Mouse (Mus musculus): ENCODE measurements at regions not wholly inside any gene's neighbourhood (a gene's known extent, or its start where the extent isn't known, plus 50 kb on each side); places are given as distances from the start of the nearest gene placed in this dataset.

GRCm38 (mm10) chr2:74414721-74415120, 164.5 kb downstream of the Lnpk start:
- no peaks in the 10 kb centered on the region for H3K27me3 ChIP-seq (replicated peaks)
- no peak overlapping the region for H3K9ac ChIP-seq
- 85% methylated on average over 13 of the region's 13 CpGs for WGBS
- H3K9me3 ChIP-seq (replicated peaks): no peaks in the 10 kb centered on the region; the same call in 1 of the 2 replicates
- no peak overlapping the region for H3K4me3 ChIP-seq
- no peak overlapping the region for H3K27ac ChIP-seq (ENCODE audit: poor library complexity, severe bottlenecking)
- H3K4me1 ChIP-seq (replicated peaks): peaks cover 5% of the 10 kb centered on the region
- H3K36me3 ChIP-seq: no peaks in the 10 kb centered on the region
- no peak overlapping the region for H3K4me2 ChIP-seq
- no peak for ATAC-seq (ENCODE audit: insufficient number of reproducible peaks, low FRiP score)

- WGBS: 72% methylated on average over 4 of the region's 4 CpGs
- Histone ChIP-seq H3K4me1 (replicated peaks) (peaks cover 5% of the 10 kb centered on the region), H3K4me2 (no peak overlapping the region), H3K27me3 (replicated peaks) (no peaks in the 10 kb centered on the region), H3K9ac (no peak overlapping the region), H3K27ac (ENCODE audit: poor library complexity, severe bottlenecking) (no peak overlapping the region), H3K9me3 (replicated peaks) (no peaks in the 10 kb centered on the region; the same call in 1 of the 2 replicates), H3K4me3 (no peak overlapping the region), H3K36me3 (no peaks in the 10 kb centered on the region)
- ATAC-seq (ENCODE audit: insufficient number of reproducible peaks, low FRiP score): no peak
These were observed 169.3 kb downstream of the Lnpk start for GRCm38 (mm10) chr2:74409856-74410404.

GRCm38 (mm10) chr2:74404493-74404892, 174.7 kb downstream of the Lnpk start:
- ATAC-seq (ENCODE audit: insufficient number of reproducible peaks, low FRiP score): no peak
- H3K4me3 ChIP-seq: no peak overlapping the region
- no peaks in the 10 kb centered on the region for H3K9me3 ChIP-seq (replicated peaks)
- H3K27ac ChIP-seq (ENCODE audit: poor library complexity, severe bottlenecking): no peak overlapping the region
- no peaks in the 10 kb centered on the region for H3K36me3 ChIP-seq
- H3K4me2 ChIP-seq: no peak overlapping the region
- H3K9ac ChIP-seq: no peak overlapping the region
- no peaks in the 10 kb centered on the region for H3K4me1 ChIP-seq (replicated peaks)
- H3K27me3 ChIP-seq (replicated peaks): no peaks in the 10 kb centered on the region
- WGBS: 70% methylated on average over 3 of the region's 3 CpGs

- 75% methylated on average over 4 of the region's 4 CpGs for WGBS
- no peaks in the 10 kb centered on the region for H3K27me3 ChIP-seq (replicated peaks)
- no peak for ATAC-seq (ENCODE audit: insufficient number of reproducible peaks, low FRiP score)
These were observed 188.2 kb downstream of the Lnpk start for GRCm38 (mm10) chr2:74391064-74391463.

GRCm38 (mm10) chr2:74388078-74388477, 191.2 kb downstream of the Lnpk start:
- 0 out of 2 replicates have a peak, but pooled peaks cover 3% of the 10 kb centered on the region for H3K4me1 ChIP-seq (replicated peaks)
- H3K9ac ChIP-seq: no peak overlapping the region
- no peak overlapping the region for H3K4me3 ChIP-seq
- H3K9me3 ChIP-seq (replicated peaks): no peaks in the 10 kb centered on the region
- WGBS: 83% methylated on average over 5 of the region's 5 CpGs
- no peaks in the 10 kb centered on the region for H3K36me3 ChIP-seq
- no peak overlapping the region for H3K27ac ChIP-seq (ENCODE audit: poor library complexity, severe bottlenecking)
- no peaks in the 10 kb centered on the region for H3K27me3 ChIP-seq (replicated peaks)
- no peak overlapping the region for H3K4me2 ChIP-seq
- no peak for ATAC-seq (ENCODE audit: insufficient number of reproducible peaks, low FRiP score)

More at GRCm38 (mm10) chr2:74391064-74391463, 188.2 kb downstream of the Lnpk start:
- Histone ChIP-seq H3K9me3 (replicated peaks) (no peaks in the 10 kb centered on the region), H3K36me3 (no peaks in the 10 kb centered on the region), H3K4me3 (no peak overlapping the region), H3K27ac (ENCODE audit: poor library complexity, severe bottlenecking) (no peak overlapping the region), H3K4me1 (replicated peaks) (0 out of 2 replicates have a peak, but pooled peaks cover 3% of the 10 kb centered on the region), H3K9ac (no peak overlapping the region), H3K4me2 (no peak overlapping the region)

- Histone ChIP-seq H3K4me2 (no peak overlapping the region), H3K27me3 (replicated peaks) (no peaks in the 10 kb centered on the region), H3K27ac (ENCODE audit: poor library complexity, severe bottlenecking) (no peak overlapping the region), H3K9me3 (replicated peaks) (no peaks in the 10 kb centered on the region), H3K4me3 (no peak overlapping the region), H3K4me1 (replicated peaks) (0 out of 2 replicates have a peak, but pooled peaks cover 3% of the 10 kb centered on the region), H3K36me3 (no peaks in the 10 kb centered on the region), H3K9ac (no peak overlapping the region)
- WGBS: 74% methylated on average over 1 of the region's 1 CpGs
- no peak for ATAC-seq (ENCODE audit: insufficient number of reproducible peaks, low FRiP score)
These were observed 194.3 kb downstream of the Lnpk start for GRCm38 (mm10) chr2:74384918-74385317.

GRCm38 (mm10) chr2:74380574-74381287, 198.5 kb downstream of the Lnpk start:
- Histone ChIP-seq H3K27ac (ENCODE audit: poor library complexity, severe bottlenecking) (no peak overlapping the region), H3K4me2 (no peak overlapping the region), H3K4me1 (replicated peaks) (no peaks in the 10 kb centered on the region), H3K27me3 (replicated peaks) (no peaks in the 10 kb centered on the region), H3K4me3 (no peak overlapping the region), H3K9ac (no peak overlapping the region), H3K36me3 (no peaks in the 10 kb centered on the region), H3K9me3 (replicated peaks) (no peaks in the 10 kb centered on the region)
- no peak for ATAC-seq (ENCODE audit: insufficient number of reproducible peaks, low FRiP score)
- 68% methylated on average over 7 of the region's 7 CpGs for WGBS

- H3K4me3 ChIP-seq: no peak overlapping the region
- 87% methylated on average over 3 of the region's 3 CpGs for WGBS
- no peaks in the 10 kb centered on the region for H3K27me3 ChIP-seq (replicated peaks)
- ATAC-seq (ENCODE audit: insufficient number of reproducible peaks, low FRiP score): no peak
- H3K27ac ChIP-seq (ENCODE audit: poor library complexity, severe bottlenecking): no peak overlapping the region
- H3K36me3 ChIP-seq: no peaks in the 10 kb centered on the region
- H3K9me3 ChIP-seq (replicated peaks): no peaks in the 10 kb centered on the region
- H3K4me1 ChIP-seq (replicated peaks): no peaks in the 10 kb centered on the region
- H3K9ac ChIP-seq: no peak overlapping the region
- H3K4me2 ChIP-seq: no peak overlapping the region
These were observed 200.5 kb downstream of the Lnpk start for GRCm38 (mm10) chr2:74378709-74379108.

- no peak overlapping the region for H3K9ac ChIP-seq
- H3K4me3 ChIP-seq: no peak overlapping the region
- ATAC-seq (ENCODE audit: insufficient number of reproducible peaks, low FRiP score): no peak
- H3K4me1 ChIP-seq (replicated peaks): no peaks in the 10 kb centered on the region
- H3K9me3 ChIP-seq (replicated peaks): 0 out of 2 replicates have a peak, but pooled peaks cover 3% of the 10 kb centered on the region
- no peaks in the 10 kb centered on the region for H3K36me3 ChIP-seq
- no peak overlapping the region for H3K27ac ChIP-seq (ENCODE audit: poor library complexity, severe bottlenecking)
- no peak overlapping the region for H3K4me2 ChIP-seq
- 83% methylated on average over 1 of the region's 1 CpGs for WGBS
- no peaks in the 10 kb centered on the region for H3K27me3 ChIP-seq (replicated peaks)
These were observed 205.3 kb downstream of the Lnpk start for GRCm38 (mm10) chr2:74373938-74374337.

GRCm38 (mm10) chr2:74373056-74373455, 206.2 kb downstream of the Lnpk start:
- Histone ChIP-seq H3K4me2 (no peak overlapping the region), H3K9me3 (replicated peaks) (0 out of 2 replicates have a peak, but pooled peaks cover 3% of the 10 kb centered on the region), H3K9ac (no peak overlapping the region), H3K27me3 (replicated peaks) (no peaks in the 10 kb centered on the region), H3K27ac (ENCODE audit: poor library complexity, severe bottlenecking) (no peak overlapping the region), H3K36me3 (no peaks in the 10 kb centered on the region), H3K4me1 (replicated peaks) (no peaks in the 10 kb centered on the region), H3K4me3 (no peak overlapping the region)
- 77% methylated on average over 4 of the region's 4 CpGs for WGBS
- ATAC-seq (ENCODE audit: insufficient number of reproducible peaks, low FRiP score): no peak

GRCm38 (mm10) chr2:74363255-74363654, 216.0 kb downstream of the Lnpk start:
- no peak overlapping the region for H3K27ac ChIP-seq (ENCODE audit: poor library complexity, severe bottlenecking)
- WGBS: 86% methylated on average over 2 of the region's 2 CpGs
- H3K9me3 ChIP-seq (replicated peaks): no peaks in the 10 kb centered on the region
- H3K4me2 ChIP-seq: no peak overlapping the region
- H3K27me3 ChIP-seq (replicated peaks): no peaks in the 10 kb centered on the region
- no peak for ATAC-seq (ENCODE audit: insufficient number of reproducible peaks, low FRiP score)
- H3K4me1 ChIP-seq (replicated peaks): no peaks in the 10 kb centered on the region
- H3K4me3 ChIP-seq: no peak overlapping the region
- no peaks in the 10 kb centered on the region for H3K36me3 ChIP-seq
- no peak overlapping the region for H3K9ac ChIP-seq
